Mouse (Mus musculus): Measurements from ENCODE around the gene Olfr160.

The Olfr160 gene

GRCm38 (mm10) chr9:37716150-37716549 is at the start of gene Olfr160:
Gene Olfr160 (minus strand): TSS chr9:37716250.
- DNase-seq (ENCODE audit: low read depth), result no peak

DNA sequence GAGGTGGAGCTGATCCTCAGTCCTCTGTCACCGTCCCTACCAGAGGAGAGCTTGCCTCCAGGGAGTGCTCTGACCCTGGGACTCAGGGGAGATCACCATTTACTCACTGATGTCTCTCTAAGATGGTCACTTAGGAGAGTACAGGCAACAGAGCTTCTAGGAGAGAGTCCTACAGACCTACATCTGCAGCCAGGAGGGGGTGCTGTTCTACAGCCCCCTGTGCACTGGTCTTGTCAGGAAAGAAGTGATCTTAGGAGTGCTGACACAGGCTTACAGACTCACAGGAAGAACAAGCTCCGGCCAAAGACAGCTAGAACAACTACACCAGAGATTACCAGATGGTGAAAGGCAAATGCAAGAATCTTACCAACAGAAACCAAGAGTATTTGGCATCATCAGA is 46.5 kb upstream of the Olfr160 start:
- no peak for DNase-seq (ENCODE audit: low read depth)

- no peak for DNase-seq (ENCODE audit: low read depth)
Observed at GRCm38 (mm10) chr9:37761728-37762127, 45.7 kb upstream of the Olfr160 start.

DNA sequence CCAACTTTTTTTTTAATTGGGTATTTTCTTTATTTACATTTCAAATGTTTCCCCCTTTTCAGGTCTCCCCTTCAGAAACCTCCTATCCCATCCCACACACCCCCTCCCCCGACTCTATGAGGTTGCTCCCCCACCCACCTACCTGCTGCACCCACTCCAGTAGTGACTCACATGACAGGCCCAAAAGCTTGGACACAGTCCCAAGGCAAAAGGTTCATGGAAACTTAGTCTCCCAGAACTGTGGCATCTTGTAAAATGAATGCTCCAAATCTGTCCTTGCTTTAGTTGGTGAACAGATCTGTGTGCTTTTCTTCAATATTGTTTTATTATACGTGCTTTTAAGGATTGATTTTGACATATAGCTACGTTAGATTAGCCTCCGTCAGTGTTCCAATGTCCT is 36.0 kb upstream of the Olfr160 start:
- DNase-seq (ENCODE audit: low read depth), result no peak

DNA sequence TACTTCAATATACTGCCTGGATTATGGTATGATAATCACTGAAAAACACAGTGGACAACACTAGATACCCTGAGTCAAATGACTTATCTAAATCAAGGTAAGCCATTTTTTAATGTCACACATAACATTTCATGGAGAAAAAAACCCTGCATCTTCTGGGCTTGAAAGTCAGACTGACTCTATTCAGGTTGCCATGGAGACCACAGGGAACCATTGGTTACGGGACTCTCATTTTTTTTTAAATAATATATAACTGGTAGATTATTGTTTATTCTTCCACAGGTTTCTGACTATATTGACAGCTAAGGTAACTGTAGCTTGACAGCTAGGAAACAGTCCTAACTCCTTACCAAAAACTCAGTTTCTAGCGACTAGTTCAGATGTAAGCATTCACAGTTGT is 35.4 kb upstream of the Olfr160 start:
- DNase-seq (ENCODE audit: low read depth), result no peak

- DNase-seq (ENCODE audit: low read depth), result no peak
Observed at GRCm38 (mm10) chr9:37750319-37751075, 34.4 kb upstream of the Olfr160 start.

GRCm38 (mm10) chr9:37744806-37745205 is 28.8 kb upstream of the Olfr160 start, which contains the start of gene Olfr874:
Gene Olfr874 (plus strand): TSS chr9:37745106.
- DNase-seq (ENCODE audit: low read depth), result no peak

- no peak for DNase-seq (ENCODE audit: low read depth)
Observed at GRCm38 (mm10) chr9:37734310-37734709, 18.3 kb upstream of the Olfr160 start.

DNA sequence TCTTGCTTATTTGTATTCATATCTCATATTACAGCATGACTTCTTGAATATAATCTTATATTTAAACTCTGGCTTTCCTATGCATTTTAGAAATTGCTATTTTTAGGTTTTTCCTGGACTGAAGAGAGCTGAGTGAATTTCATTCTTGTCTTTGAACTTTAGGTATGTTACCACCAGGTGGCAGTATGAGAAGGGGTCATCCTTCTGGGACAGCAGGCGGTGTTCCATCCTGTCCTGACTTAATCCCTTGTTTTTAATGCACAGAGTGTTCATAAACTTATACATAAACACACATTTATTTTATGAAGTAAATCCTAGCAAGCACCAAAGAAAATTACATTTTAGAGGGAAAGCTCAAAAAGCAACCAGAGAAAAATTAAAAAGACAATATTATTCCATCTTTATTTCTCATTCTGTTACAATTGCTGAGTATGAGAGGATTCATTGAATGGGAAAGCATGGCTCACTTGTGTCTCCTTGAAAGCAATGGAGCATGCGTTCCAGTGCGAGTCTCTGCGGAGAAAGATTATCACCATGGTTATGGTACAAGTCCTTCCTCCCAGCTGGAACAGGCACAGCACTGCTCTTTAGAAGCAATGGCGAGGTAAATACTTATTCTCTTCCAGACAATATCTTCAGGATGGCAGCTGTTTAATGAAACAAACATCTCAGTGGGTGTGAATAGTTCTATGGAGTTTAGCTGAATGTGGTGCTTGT is 25.9 kb downstream of the Olfr160 start:
- DNase-seq (ENCODE audit: low read depth), result peak; percentile 29

DNA sequence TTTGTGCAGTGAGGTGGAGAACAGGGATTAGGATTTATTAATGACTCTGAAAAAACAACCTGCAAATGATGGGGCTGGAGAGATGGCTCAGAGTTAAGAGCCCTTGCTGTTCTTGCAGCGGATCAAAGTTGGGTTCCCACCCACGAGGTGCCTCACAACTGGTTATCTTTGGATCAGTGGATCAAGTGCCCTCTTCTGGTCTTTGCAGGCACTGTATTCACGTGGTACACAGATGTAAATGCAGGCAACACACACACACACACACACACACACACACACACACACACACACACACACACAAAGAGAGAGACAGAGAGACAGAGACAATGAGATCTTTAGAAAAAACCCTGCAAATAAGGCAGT is 28.1 kb downstream of the Olfr160 start:
- DNase-seq (ENCODE audit: low read depth), result no peak

- no peak for DNase-seq (ENCODE audit: low read depth)
Observed at GRCm38 (mm10) chr9:37687288-37687940, 28.6 kb downstream of the Olfr160 start.

DNA sequence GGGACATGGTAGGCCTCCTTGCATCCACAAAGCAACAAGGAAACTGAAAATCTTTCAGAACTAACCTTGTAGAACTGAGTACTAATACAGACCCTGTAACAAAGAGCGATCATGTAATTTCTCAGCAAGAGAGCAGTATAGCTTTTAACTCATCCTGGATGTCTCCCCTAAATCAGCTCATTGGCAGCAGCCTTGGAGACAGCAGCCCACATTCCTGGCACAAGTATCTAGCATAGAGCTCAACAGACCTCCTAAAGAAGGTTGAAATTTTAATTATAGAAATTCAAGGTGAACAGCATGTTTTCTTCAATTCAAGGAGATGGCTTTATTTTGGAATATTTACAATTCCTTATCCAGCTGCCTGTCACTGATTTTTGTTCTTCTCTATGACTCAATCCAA is 34.9 kb downstream of the Olfr160 start:
- DNase-seq (ENCODE audit: low read depth), result no peak

GRCm38 (mm10) chr9:37675287-37675686 is 40.8 kb downstream of the Olfr160 start:
- no peak for DNase-seq (ENCODE audit: low read depth)

- no peak for DNase-seq (ENCODE audit: low read depth)
Observed at GRCm38 (mm10) chr9:37670261-37670660, 45.8 kb downstream of the Olfr160 start.

DNA sequence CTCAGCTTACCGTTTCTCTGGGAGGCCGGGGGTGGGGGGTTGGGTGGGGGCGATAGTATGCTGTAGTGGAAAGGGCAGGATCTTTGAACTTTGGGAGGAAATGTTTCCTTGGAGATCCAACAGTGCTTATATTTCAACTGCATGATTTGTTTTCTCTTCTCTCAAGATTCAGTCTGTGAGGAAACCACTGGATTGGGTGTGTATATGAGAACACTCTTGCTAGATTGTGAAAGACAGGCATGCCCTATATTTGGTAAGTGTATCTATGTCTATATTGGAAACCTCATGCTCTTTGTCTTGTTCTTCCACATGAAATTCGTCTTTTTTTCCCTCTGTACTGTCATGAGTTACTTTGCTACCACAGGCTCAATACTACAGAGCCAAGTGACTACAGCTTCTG is 46.4 kb downstream of the Olfr160 start:
- no peak for DNase-seq (ENCODE audit: low read depth)

DNA sequence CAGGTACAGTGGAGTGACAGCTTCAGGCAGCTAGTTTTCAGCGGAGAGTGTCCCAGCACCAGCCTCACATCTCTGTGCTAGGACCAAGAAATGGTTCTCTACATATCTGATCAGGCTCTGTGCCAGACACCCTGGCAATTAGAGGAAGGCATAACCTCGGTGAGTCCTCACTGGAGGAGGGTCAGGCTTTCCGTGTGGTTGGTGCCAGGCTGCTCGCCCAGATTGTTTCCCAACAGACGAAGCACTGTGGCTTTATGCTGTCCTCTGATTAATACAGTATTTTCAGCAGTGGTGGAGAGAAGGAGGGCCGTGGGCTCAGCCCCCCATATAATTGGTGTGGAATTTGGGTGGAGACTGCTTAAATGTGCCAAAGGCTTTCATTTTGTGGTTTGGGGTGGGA is 46.9 kb downstream of the Olfr160 start, which contains the start of gene Panx3:
Gene Panx3 (minus strand): TSS at position 121 of the 400 bp plus-strand sequence.
- no peak for DNase-seq (ENCODE audit: low read depth)

DNA sequence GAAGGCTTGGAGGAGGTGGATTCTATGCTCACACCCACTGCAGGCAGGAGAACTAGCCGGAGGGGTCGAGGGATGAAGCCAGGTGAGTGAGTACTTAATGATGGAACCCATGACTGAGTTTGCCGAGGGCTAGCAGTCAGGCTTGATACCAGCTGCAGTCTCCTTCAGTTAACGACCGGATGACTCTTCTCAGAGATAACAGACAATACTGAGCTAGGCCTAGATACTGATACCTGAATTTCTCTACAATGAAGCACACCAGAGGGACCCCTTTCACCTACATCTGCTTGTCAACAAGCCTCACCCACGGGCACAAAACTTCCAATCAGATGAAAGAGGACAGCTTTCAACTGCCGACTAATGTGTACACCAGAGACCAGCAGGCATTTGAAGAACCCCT is 50.0 kb downstream of the Olfr160 start:
- DNase-seq (ENCODE audit: low read depth), result no peak

GRCm38 (mm10) chr9:37664604-37665003 is 51.4 kb downstream of the Olfr160 start:
- DNase-seq (ENCODE audit: low read depth), result no peak

DNA sequence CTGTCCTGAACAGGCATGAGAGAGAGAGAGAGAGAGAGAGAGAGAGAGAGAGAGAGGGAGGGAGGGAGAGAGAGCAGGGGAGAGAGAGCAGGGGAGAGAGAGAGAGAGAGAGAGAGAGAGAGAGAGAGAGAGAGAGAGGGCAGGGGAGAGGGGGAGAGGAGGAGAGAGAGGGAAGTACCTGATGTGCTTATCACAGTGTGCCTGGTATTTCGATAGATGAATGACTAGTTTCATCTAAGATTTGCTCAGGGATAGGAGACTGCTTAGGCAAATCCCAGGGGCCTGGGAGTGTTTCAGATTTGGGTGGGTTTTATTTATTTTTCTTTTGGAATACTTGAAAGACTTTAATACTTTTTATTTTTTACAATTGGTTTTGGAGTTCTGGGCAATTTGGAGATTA is 52.8 kb downstream of the Olfr160 start:
- DNase-seq (ENCODE audit: low read depth), result no peak

DNA sequence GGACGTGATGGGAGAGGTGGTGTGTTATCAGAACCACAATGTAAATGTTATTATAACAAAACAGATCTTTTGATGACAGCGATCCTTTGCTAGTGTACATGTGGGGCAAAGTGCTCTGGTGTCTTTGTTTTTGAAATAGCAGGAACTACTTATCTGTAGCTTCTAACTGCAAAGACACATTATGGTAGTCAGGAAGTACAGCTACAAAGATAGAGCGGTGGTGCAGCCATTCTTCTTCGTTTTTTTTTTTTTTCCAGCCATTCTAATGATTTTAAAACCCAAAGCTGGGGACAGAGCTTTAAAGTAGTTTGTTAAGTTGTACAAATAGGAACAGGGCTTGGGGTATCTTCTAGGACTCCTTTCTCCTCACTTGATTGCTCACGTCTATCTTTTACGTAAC is 56.6 kb downstream of the Olfr160 start:
- DNase-seq (ENCODE audit: low read depth), result no peak

All from induced T-regulatory cell, adult 2 months (primary cell).